Mouse (Mus musculus) liver, embryonic 16.5 days (tissue): Measurements from ENCODE around the gene Slc25a39. TPM values are rescaled to one million over a fixed set of nuclear protein-coding genes. Genes with fewer than 3 reads are reported as not detected.

Experiments used
- ATAC-seq: fragments of 200-750 bp; cut with Nextera tagmentation; 2 replicates; pipeline ENCODE4 v1.8.0; 2017; ENCODE audit warnings: low read depth, mild to moderate bottlenecking, moderate number of reproducible peaks, moderate library complexity
- H3K27ac ChIP-seq: fragments of 300-500 bp; sonication (generic); 2 replicates; pipeline ENCODE4 v1.5.1; 2014; ENCODE audit warnings: mild to moderate bottlenecking, low read length
- H3K27me3 ChIP-seq: fragments of 300-500 bp; sonication (generic); 2 replicates; pipeline ENCODE4 v1.6.1; 2014; ENCODE audit warnings: low read depth, low read length, mixed read lengths; ENCODE audit not compliant: control insufficient read depth, insufficient read depth
- H3K36me3 ChIP-seq: fragments of 300-500 bp; sonication (generic); 2 replicates; pipeline ENCODE4 v1.6.1; 2014; ENCODE audit warnings: mild to moderate bottlenecking; ENCODE audit not compliant: control insufficient read depth, insufficient read depth
- H3K4me1 ChIP-seq: fragments of 300-500 bp; sonication (generic); 2 replicates; pipeline ENCODE4 v1.6.1; 2014; ENCODE audit warnings: low read depth, low read length, mixed read lengths; ENCODE audit not compliant: control insufficient read depth
- H3K4me2 ChIP-seq: fragments of 300-500 bp; sonication (generic); 2 replicates; pipeline ENCODE4 v1.6.1; 2014; ENCODE audit warnings: low read depth, low read length, mixed read lengths
- H3K4me3 ChIP-seq: fragments of 300-500 bp; sonication (generic); 2 replicates; pipeline ENCODE4 v1.5.1; 2014; ENCODE audit warnings: low read depth, mild to moderate bottlenecking, low read length
- H3K9ac ChIP-seq: fragments of 300-500 bp; sonication (generic); 2 replicates; pipeline ENCODE4 v1.6.1; 2014; ENCODE audit warnings: low read depth, low read length
- H3K9me3 ChIP-seq: fragments of 300-500 bp; sonication (generic); replicated peaks from 2 replicates; pipeline ENCODE4 v1.6.1; 2016; ENCODE audit warnings: low read length; ENCODE audit not compliant: control insufficient read depth
- WGBS: fragments of 180-500 bp; shearing (Covaris S2); extraction: QIAGEN DNeasy Blood & Tissue Kit; methylation state at CpG from one replicate; pipeline ENCODE4 v1.1.7; 2014; ENCODE audit not compliant: insufficient replicate concordance; 5-methylcytosine and 5-hydroxymethylcytosine counted together
- polyA plus RNA-seq: library from polyadenylated mRNA; unstranded; fragments of >200 nt; fragmentation: Nextera tagmentation; extraction: Ambion mirVana; gene quantifications from 2 replicates; pipeline ENCODE4 v1.2.1, GENCODE M21; 2015

The Slc25a39 gene
- polyA plus RNA-seq, 1 experiment from 2014 or later = 500 TPM

GRCm38 (mm10) chr11:102432896-102433295 lies 25.1 kb upstream of the Slc25a39 start:
- Histone ChIP-seq H3K4me1 (peaks cover 24% of the 10 kb centered on the region), H3K27me3 (peaks cover 20% of the 10 kb centered on the region), H3K27ac (0 out of 2 replicates have a peak overlapping the region, but pooled peaks have one; percentile 15), H3K36me3 (peaks cover 2% of the 10 kb centered on the region; the same call in 1 of the 2 replicates), H3K9ac (no peak overlapping the region), H3K4me3 (no peak overlapping the region; the same call in 1 of the 2 replicates), H3K4me2 (peak overlapping the region; percentile 25; the same call in 1 of the 2 replicates), H3K9me3 (no peaks in the 10 kb centered on the region)
- WGBS = 77% methylated on average over 6 of the region's 6 CpGs
- no peak for ATAC-seq

GRCm38 (mm10) chr11:102432115-102432843 lies 24.5 kb upstream of the Slc25a39 start:
- H3K9me3 ChIP-seq = no peaks in the 10 kb centered on the region

GRCm38 (mm10) chr11:102431728-102432114 lies 24.0 kb upstream of the Slc25a39 start:
- peak overlapping the region; percentile 40 for H3K9ac ChIP-seq

More at GRCm38 (mm10) chr11:102432115-102432843, 24.5 kb upstream of the Slc25a39 start:
- H3K27ac ChIP-seq = peak overlapping the region; percentile 39; the same call in 1 of the 2 replicates
- H3K36me3 ChIP-seq = peaks cover 2% of the 10 kb centered on the region; the same call in 1 of the 2 replicates
- H3K4me3 ChIP-seq = peak overlapping the region; percentile 26; the same call in 1 of the 2 replicates
- ATAC-seq = no peak
- 15% methylated on average over 16 of the region's 16 CpGs for WGBS
- H3K27me3 ChIP-seq = peaks cover 14% of the 10 kb centered on the region
- peak overlapping the region; percentile 40 for H3K9ac ChIP-seq
- peak overlapping the region; percentile 25 for H3K4me2 ChIP-seq
- peaks cover 21% of the 10 kb centered on the region for H3K4me1 ChIP-seq

GRCm38 (mm10) chr11:102431018-102431645 lies 23.4 kb upstream of the Slc25a39 start:
- H3K27me3 ChIP-seq = 0 out of 2 replicates have a peak, but pooled peaks cover 3% of the 10 kb centered on the region
- H3K27ac ChIP-seq = peak overlapping the region; percentile 68
- peak overlapping the region; percentile 96 for H3K4me2 ChIP-seq
- ATAC-seq = 0 out of 2 replicates have a peak, but pooled peaks have one; percentile 15
- H3K9me3 ChIP-seq = no peaks in the 10 kb centered on the region
- peak overlapping the region; percentile 69 for H3K9ac ChIP-seq
- H3K4me3 ChIP-seq = peak overlapping the region; percentile 68
- WGBS = 1% methylated on average over 7 of the region's 7 CpGs
- peaks cover 21% of the 10 kb centered on the region for H3K4me1 ChIP-seq
- H3K36me3 ChIP-seq = peaks cover 2% of the 10 kb centered on the region; the same call in 1 of the 2 replicates

More at GRCm38 (mm10) chr11:102431728-102432114, 24.0 kb upstream of the Slc25a39 start:
- no peak for ATAC-seq
- H3K36me3 ChIP-seq = peaks cover 2% of the 10 kb centered on the region; the same call in 1 of the 2 replicates
- peak overlapping the region; percentile 25; the same call in 1 of the 2 replicates for H3K4me2 ChIP-seq
- no peak overlapping the region; the same call in 1 of the 2 replicates for H3K4me3 ChIP-seq
- H3K4me1 ChIP-seq = peaks cover 21% of the 10 kb centered on the region
- H3K9me3 ChIP-seq = no peaks in the 10 kb centered on the region
- peak overlapping the region; percentile 39; the same call in 1 of the 2 replicates for H3K27ac ChIP-seq
- peaks cover 8% of the 10 kb centered on the region for H3K27me3 ChIP-seq
- WGBS = 70% methylated on average over 3 of the region's 3 CpGs

- Histone ChIP-seq H3K9ac (peak within 1 kb of the TSS; percentile 69), H3K4me3 (peak within 1 kb of the TSS; percentile 68), H3K4me1 (peaks cover 21% of the 10 kb centered on the region), H3K27ac (peak within 1 kb of the TSS; percentile 68), H3K4me2 (peak within 1 kb of the TSS; percentile 96), H3K27me3 (0 out of 2 replicates have a peak, but pooled peaks cover 3% of the 10 kb centered on the region), H3K9me3 (no peaks in the 10 kb centered on the region), H3K36me3 (no peaks in the 10 kb centered on the region)
- peak; percentile 91 for ATAC-seq
- WGBS = under 1% methylated on average over 29 of the region's 29 CpGs
Measured at GRCm38 (mm10) chr11:102430121-102431017, 22.6 kb upstream of the Slc25a39 start, which contains the start of gene Grn. TSS of gene Grn (plus strand) at chr11:102430315.

GRCm38 (mm10) chr11:102429551-102429950 lies 21.8 kb upstream of the Slc25a39 start:
- no peaks in the 10 kb centered on the region for H3K9me3 ChIP-seq
- peak overlapping the region; percentile 29 for H3K27ac ChIP-seq
- peak overlapping the region; percentile 40 for H3K9ac ChIP-seq
- peaks cover 21% of the 10 kb centered on the region for H3K4me1 ChIP-seq
- 0 out of 2 replicates have a peak, but pooled peaks cover 3% of the 10 kb centered on the region for H3K27me3 ChIP-seq
- peak overlapping the region; percentile 96 for H3K4me2 ChIP-seq
- peak overlapping the region; percentile 68 for H3K4me3 ChIP-seq
- ATAC-seq = no peak
- WGBS = 18% methylated on average over 3 of the region's 3 CpGs
- H3K36me3 ChIP-seq = no peaks in the 10 kb centered on the region

GRCm38 (mm10) chr11:102428981-102429540 lies 21.3 kb upstream of the Slc25a39 start:
- Histone ChIP-seq H3K27me3 (0 out of 2 replicates have a peak, but pooled peaks cover 3% of the 10 kb centered on the region), H3K4me3 (0 out of 2 replicates have a peak overlapping the region, but pooled peaks have one; percentile 4), H3K27ac (peak overlapping the region; percentile 42), H3K36me3 (no peaks in the 10 kb centered on the region), H3K9me3 (no peaks in the 10 kb centered on the region), H3K4me1 (peaks cover 21% of the 10 kb centered on the region), H3K4me2 (peak overlapping the region; percentile 96), H3K9ac (no peak overlapping the region)
- WGBS = 26% methylated on average over 8 of the region's 8 CpGs
- ATAC-seq = no peak
